Mouse (Mus musculus) embryonic facial prominence, embryonic 15.5 days (tissue): ENCODE results near the gene Tmem230. TPM values are rescaled to one million over a fixed set of nuclear protein-coding genes. Genes with fewer than 3 reads are reported as not detected.

Experiments used
- ATAC-seq: fragments of 200-750 bp; cut with Nextera tagmentation; 2 replicates; pipeline ENCODE4 v1.8.0; 2017; ENCODE audit warnings: low read depth, moderate TSS enrichment; ENCODE audit not compliant: insufficient number of reproducible peaks, low FRiP score, low TSS enrichment
- H3K27ac ChIP-seq: fragments of 300-500 bp; sonication (generic); replicated peaks from 2 replicates; pipeline ENCODE4 v1.5.1; 2015; ENCODE audit warnings: mild to moderate bottlenecking, inconsistent platforms
- H3K27me3 ChIP-seq: fragments of 300-500 bp; sonication (generic); 2 replicates; pipeline ENCODE4 v1.6.1; 2015; ENCODE audit warnings: inconsistent platforms
- H3K36me3 ChIP-seq: fragments of 300-500 bp; sonication (generic); 2 replicates; pipeline ENCODE4 v1.6.1; 2015; ENCODE audit warnings: mild to moderate bottlenecking, inconsistent platforms
- H3K4me1 ChIP-seq: fragments of 300-500 bp; sonication (generic); 2 replicates; pipeline ENCODE4 v1.6.1; 2015; ENCODE audit warnings: inconsistent platforms
- H3K4me2 ChIP-seq: fragments of 300-500 bp; sonication (generic); replicated peaks from 2 replicates; pipeline ENCODE4 v1.6.1; 2015; ENCODE audit warnings: mild to moderate bottlenecking, inconsistent platforms
- H3K4me3 ChIP-seq: fragments of 300-500 bp; sonication (generic); replicated peaks from 2 replicates; pipeline ENCODE4 v1.5.1; 2015; ENCODE audit warnings: mild to moderate bottlenecking, inconsistent platforms
- H3K9ac ChIP-seq: fragments of 300-500 bp; sonication (generic); 2 replicates; pipeline ENCODE4 v1.6.1; 2015; ENCODE audit warnings: inconsistent platforms
- H3K9me3 ChIP-seq: fragments of 300-500 bp; sonication (generic); replicated peaks from 2 replicates; pipeline ENCODE4 v1.6.1; 2016; ENCODE audit warnings: inconsistent platforms
- WGBS: fragments of 180-500 bp; shearing (Covaris S2); methylation state at CpG from one replicate; pipeline ENCODE4 v1.1.7; 2015; 5-methylcytosine and 5-hydroxymethylcytosine counted together
- polyA plus RNA-seq: library from polyadenylated mRNA; unstranded; fragments of >200 nt; fragmentation: Nextera tagmentation; extraction: Ambion mirVana; gene quantifications from 2 replicates; pipeline ENCODE4 v1.2.1, GENCODE M21; 2015

Gene Tmem230
- polyA plus RNA-seq, 1 experiment from 2014 or later = 53.8 TPM

DNA sequence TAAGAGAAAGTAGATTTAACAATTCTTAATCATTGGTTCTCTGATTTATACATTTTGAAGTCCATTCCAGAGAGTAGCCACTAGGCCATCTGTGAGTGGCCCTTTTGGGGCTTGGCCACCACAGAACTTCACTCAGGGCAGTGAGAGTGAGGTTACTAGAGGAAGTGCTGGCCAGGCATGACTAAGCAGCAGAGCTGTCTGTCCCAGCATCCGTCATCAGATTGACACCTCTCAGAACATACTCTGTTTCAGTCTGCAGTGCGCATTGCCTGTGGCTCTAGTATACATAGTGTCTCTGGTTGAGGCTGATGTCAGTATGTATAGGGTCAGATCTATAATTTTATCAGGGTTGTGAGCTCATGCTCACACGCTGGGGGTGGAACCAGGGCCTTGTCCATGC lies 21.6 kb upstream of the Tmem230 start:
- no peak overlapping the region for H3K4me3 ChIP-seq
- ATAC-seq = no peak
- peaks cover 9% of the 10 kb centered on the region for H3K4me1 ChIP-seq
- H3K36me3 ChIP-seq = no peaks in the 10 kb centered on the region
- WGBS = 84% methylated on average over 3 of the region's 3 CpGs
- H3K9me3 ChIP-seq = no peaks in the 10 kb centered on the region
- no peak overlapping the region for H3K27ac ChIP-seq
- no peak overlapping the region for H3K4me2 ChIP-seq
- H3K9ac ChIP-seq = no peak overlapping the region
- no peaks in the 10 kb centered on the region for H3K27me3 ChIP-seq

DNA sequence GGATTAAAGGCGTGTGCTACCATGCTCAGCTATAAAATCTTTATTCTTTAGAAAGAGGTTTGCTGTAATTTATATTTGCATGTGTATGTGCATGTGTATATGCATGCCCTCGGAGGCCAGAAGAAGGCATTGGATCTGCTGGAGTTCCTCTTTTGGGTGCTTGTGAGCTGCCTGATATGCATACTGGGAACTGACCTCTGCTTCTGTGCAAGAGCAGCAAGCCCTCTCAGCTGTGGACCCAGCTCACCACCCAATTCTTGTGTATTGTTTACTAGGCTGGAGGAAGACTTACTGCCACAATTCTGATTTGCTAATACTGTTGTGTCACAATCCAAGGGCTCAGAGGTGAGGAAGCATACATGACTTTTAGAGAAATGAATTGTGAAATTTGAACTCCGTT lies 18.5 kb upstream of the Tmem230 start:
- H3K4me2 ChIP-seq = no peak overlapping the region
- H3K4me3 ChIP-seq = no peak overlapping the region
- no peak overlapping the region for H3K9ac ChIP-seq
- H3K4me1 ChIP-seq = peaks cover 13% of the 10 kb centered on the region
- no peaks in the 10 kb centered on the region for H3K9me3 ChIP-seq
- no peak for ATAC-seq
- no peaks in the 10 kb centered on the region for H3K36me3 ChIP-seq
- no peaks in the 10 kb centered on the region for H3K27me3 ChIP-seq
- H3K27ac ChIP-seq = no peak overlapping the region
- 92% methylated on average over 3 of the region's 3 CpGs for WGBS

DNA sequence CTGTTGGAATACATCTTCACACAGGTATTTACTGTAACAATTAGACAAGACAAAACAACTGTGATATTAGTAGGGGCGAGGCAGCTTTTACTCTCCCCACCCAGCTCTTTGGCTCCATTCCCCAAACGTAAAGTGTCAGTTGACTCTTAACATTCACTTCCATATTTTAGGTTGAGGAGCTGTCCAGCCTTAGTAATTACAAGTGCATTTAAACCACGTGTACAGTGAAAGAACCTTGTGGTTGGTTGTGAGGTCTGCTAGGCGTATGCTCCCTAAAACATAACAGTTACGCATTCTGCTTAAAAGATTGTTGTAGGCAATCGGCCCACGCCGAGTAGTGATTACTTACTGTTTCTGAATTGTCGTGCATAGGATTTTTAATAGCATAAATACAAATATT lies 17.6 kb upstream of the Tmem230 start:
- Histone ChIP-seq H3K9ac (no peak overlapping the region), H3K4me1 (peaks cover 13% of the 10 kb centered on the region), H3K9me3 (no peaks in the 10 kb centered on the region), H3K36me3 (no peaks in the 10 kb centered on the region), H3K27ac (no peak overlapping the region), H3K27me3 (no peaks in the 10 kb centered on the region), H3K4me3 (no peak overlapping the region), H3K4me2 (no peak overlapping the region)
- no peak for ATAC-seq
- 75% methylated on average over 9 of the region's 9 CpGs for WGBS

DNA sequence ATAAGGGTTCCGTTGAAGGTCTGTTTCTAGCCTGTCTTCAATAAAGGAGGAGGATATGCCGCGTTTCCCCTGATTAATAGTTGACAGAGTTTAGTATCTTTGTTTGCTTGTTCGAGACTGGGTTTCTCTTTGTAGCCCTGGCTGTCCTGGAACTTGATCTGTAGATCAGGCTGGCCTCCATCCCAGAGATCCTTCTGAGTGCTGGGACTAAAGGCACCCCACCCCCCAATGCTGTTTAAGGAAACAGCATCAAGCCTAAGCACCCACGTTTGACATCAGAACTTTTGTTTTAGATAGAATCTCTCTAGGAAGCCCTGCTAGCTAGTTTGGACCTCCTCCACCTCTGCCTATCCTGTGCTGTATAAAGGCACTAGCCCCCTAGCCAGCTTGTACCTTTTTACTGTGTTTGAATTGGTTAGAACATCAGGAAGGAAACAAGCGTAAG lies 16.7 kb upstream of the Tmem230 start:
- Histone ChIP-seq H3K4me3 (peak overlapping the region; percentile 96), H3K36me3 (no peaks in the 10 kb centered on the region), H3K27me3 (no peaks in the 10 kb centered on the region), H3K9ac (0 out of 2 replicates have a peak overlapping the region, but pooled peaks have one; percentile 93), H3K4me2 (peak overlapping the region; percentile 66), H3K4me1 (peaks cover 13% of the 10 kb centered on the region), H3K9me3 (no peaks in the 10 kb centered on the region), H3K27ac (no peak overlapping the region)
- WGBS = 14% methylated on average over 6 of the region's 6 CpGs
- no peak for ATAC-seq

DNA sequence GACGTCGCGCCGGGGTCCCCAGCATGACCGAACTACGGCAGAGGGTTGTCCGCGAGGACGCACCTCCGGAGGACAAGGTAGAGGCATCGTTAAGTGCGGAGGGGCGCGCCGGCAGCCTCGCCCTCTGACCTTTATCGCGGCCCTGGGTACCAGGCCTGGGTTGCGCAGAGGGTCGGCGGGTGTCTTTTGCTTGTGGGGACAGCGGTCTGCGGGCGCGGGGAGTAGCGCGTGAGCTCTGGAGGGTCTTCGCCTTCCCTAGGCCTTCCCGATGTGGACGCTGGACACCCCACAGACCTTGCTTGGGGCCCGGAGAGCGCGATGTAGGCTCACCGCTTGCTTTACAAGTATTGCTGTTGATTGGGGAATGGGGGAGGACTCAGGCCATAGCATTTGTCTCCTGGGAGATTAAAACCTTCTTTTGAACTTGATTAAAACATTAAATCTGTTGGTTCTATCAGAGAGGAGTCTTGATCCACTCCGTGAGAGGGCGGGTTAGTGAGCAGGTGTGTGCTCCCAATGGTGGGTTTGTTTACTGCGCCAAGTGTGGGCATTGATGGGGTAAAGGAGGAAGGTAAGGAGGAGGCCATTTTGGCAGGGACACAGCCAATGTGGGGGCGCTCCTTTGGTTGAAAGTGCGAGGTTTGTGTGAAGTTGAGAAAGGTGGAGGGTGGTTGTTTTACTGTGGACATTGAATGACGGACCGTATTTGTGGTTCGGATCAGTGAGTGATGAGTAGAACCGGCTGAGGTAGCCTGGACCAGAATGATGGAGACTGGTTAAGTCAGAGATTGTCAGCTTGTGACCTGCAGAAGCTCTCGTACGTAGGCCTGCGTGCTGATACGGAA lies 16.0 kb upstream of the Tmem230 start:
- no peaks in the 10 kb centered on the region for H3K9me3 ChIP-seq
- H3K9ac ChIP-seq = peak overlapping the region; percentile 93
- peak overlapping the region; percentile 66 for H3K4me2 ChIP-seq
- peak; percentile 70 for ATAC-seq
- no peaks in the 10 kb centered on the region for H3K27me3 ChIP-seq
- H3K4me3 ChIP-seq = peak overlapping the region; percentile 96
- peak overlapping the region; percentile 77 for H3K27ac ChIP-seq
- under 1% methylated on average over 47 of the region's 47 CpGs for WGBS
- peaks cover 13% of the 10 kb centered on the region for H3K4me1 ChIP-seq
- no peaks in the 10 kb centered on the region for H3K36me3 ChIP-seq

DNA sequence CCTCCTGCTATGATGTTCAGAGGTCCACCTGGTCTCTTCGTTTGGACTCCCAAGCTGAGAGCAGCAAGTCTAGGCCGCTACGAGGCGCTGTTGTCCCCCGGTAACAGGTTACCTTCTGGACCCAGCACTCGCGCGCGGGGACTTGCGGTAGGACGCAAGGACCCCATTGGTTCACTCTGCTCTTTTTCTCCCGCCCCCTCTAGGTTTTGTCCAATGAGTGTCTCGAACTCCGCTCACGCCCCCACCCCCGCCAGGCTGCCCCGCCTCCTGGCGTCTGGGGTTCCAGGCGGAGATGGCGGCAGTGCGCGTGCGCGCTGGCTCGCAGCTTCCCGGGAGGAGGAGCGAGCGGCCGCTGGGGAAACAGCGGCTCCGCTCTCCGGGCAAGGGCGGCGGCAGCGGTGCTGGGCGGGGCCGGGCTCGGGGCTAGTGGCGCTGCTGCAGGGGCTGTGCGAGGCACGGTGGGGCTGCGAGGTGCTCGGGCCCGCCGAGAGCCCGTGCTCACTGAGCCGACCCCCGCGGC lies 15.3 kb upstream of the Tmem230 start, which contains the start of gene Cds2:
Cds2 (plus strand) TSS at position 270 of the 520 bp plus-strand sequence.
- Histone ChIP-seq H3K36me3 (no peaks in the 10 kb centered on the region), H3K27ac (peak within 1 kb of the TSS; percentile 77), H3K4me2 (peak within 1 kb of the TSS; percentile 66), H3K27me3 (no peaks in the 10 kb centered on the region), H3K9me3 (no peaks in the 10 kb centered on the region), H3K9ac (peak within 1 kb of the TSS; percentile 93), H3K4me1 (peaks cover 13% of the 10 kb centered on the region), H3K4me3 (peak within 1 kb of the TSS; percentile 96)
- WGBS = 0% methylated on average over 49 of the region's 49 CpGs
- ATAC-seq = peak; percentile 98

DNA sequence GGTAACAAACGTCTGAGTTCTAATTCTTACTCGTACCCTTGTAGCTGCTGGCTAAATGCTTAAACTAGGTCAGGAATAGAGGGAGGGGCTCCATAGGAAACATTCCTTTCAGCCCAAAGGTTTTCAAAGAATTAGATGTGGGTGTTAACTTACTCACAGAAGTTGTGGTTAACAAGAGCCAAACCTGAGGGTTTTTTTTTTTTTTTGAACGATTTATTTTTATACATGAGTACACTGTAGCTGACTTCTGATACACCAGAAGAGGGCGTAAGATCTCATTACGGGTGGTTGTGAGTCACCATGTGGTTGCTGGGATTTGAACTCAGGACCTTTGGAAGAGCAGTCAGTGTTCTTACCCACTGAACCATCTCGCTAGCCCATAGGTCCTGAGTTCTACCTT lies 14.6 kb upstream of the Tmem230 start:
- Histone ChIP-seq H3K4me3 (no peak overlapping the region), H3K27me3 (no peaks in the 10 kb centered on the region), H3K27ac (no peak overlapping the region), H3K4me1 (peaks cover 13% of the 10 kb centered on the region), H3K36me3 (no peaks in the 10 kb centered on the region), H3K9ac (no peak overlapping the region), H3K9me3 (no peaks in the 10 kb centered on the region), H3K4me2 (peak overlapping the region; percentile 66; the same call in 1 of the 2 replicates)
- WGBS = 69% methylated on average over 6 of the region's 6 CpGs
- no peak for ATAC-seq

DNA sequence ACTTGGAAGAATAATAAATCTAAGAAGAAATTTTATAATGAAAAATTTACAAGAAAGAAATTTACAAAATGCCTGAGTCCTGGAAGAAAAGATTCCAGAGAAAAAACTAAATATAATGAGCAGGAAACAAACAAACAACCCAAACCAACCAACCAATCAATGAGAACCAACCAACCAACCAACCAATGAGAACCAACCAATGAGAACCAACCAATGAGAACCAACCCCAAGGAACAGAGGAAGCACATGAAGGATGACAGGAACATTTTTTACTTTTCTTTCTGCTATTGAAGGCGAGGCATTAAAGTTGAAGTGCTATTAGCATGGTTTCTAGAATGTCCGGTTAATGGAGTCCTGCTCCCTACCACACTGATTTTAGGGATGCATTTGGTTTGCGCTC lies 13.0 kb upstream of the Tmem230 start:
- ATAC-seq = no peak
- Histone ChIP-seq H3K4me2 (no peak overlapping the region), H3K27me3 (no peaks in the 10 kb centered on the region), H3K27ac (no peak overlapping the region), H3K4me1 (peaks cover 13% of the 10 kb centered on the region), H3K9me3 (no peaks in the 10 kb centered on the region), H3K4me3 (no peak overlapping the region), H3K9ac (no peak overlapping the region), H3K36me3 (no peaks in the 10 kb centered on the region)
- 87% methylated on average over 3 of the region's 3 CpGs for WGBS

DNA sequence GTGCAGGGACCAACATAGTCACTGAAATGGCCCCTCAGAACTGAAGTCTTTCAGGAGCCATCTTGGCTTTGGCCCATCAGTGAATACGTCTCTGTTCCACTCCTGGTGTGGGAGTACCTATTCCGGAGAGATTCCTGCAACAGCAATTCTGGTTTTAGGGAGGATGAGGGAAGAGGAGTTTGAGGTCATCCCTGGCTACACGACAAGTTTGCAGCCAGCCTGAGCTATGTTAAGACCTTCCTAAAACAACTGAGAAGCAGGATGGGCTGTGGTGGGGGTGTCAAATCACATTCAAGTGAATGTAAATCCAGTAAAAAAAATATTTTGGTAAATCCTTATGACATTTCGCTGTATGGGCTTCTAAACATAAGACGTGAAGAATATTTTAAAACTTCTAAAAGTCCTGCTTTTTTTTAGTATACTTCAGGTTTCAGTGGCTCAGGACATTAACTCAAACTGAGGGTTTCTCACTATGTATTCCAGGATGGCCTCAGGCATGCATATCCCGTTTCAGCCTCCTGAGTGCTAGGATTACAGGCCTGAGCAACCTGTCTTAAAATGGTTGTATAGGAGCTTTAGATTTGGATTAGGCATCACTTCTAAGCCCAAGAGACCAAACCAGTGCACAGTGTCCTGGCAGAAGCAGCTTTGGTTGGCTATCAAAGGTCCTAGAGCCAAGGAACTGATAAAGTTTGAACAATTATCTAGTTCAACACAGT lies 9.9 kb upstream of the Tmem230 start:
- Histone ChIP-seq H3K4me1 (no peaks in the 10 kb centered on the region), H3K9me3 (no peaks in the 10 kb centered on the region), H3K36me3 (no peaks in the 10 kb centered on the region), H3K4me2 (no peak overlapping the region), H3K9ac (no peak overlapping the region), H3K27ac (no peak overlapping the region), H3K4me3 (no peak overlapping the region), H3K27me3 (no peaks in the 10 kb centered on the region)
- WGBS = 87% methylated on average over 6 of the region's 6 CpGs
- ATAC-seq = no peak

DNA sequence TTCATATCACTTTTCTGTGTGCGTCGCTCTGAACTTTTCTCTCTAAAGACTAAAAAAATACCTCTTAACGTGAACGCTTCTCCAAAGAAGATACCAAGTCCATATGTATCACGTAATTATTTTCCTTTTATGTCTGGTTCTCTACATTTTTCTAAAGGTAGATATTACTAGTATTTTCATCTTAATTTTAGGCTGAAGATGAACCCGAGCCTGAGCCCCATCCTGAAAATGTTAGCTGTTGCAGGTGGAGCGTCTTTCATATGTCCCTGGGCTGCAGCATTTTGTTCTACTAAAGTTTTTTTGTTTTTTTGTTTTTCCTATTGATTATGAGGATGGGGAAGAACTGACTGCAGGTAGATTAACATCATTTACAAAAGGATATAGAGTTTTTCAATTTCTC lies 6.0 kb upstream of the Tmem230 start:
- H3K9ac ChIP-seq = peak overlapping the region; percentile 23
- peaks cover 11% of the 10 kb centered on the region; the same call in 1 of the 2 replicates for H3K4me1 ChIP-seq
- no peaks in the 10 kb centered on the region for H3K27me3 ChIP-seq
- no peak for ATAC-seq
- H3K4me2 ChIP-seq = peak overlapping the region; percentile 70
- H3K27ac ChIP-seq = peak overlapping the region; percentile 93
- under 1% methylated on average over 7 of the region's 7 CpGs for WGBS
- peak overlapping the region; percentile 68 for H3K4me3 ChIP-seq
- H3K9me3 ChIP-seq = no peaks in the 10 kb centered on the region
- peaks cover 19% of the 10 kb centered on the region for H3K36me3 ChIP-seq
